Mouse (Mus musculus) stomach, embryonic 16.5 days (tissue): ENCODE results near the gene Tulp4. TPM values are rescaled to one million over a fixed set of nuclear protein-coding genes. Genes with fewer than 3 reads are reported as not detected.

ENCODE experiments used
- ATAC-seq: fragments of 200-750 bp; cut with Nextera tagmentation; 2 replicates; pipeline ENCODE4 v1.8.0; 2017; ENCODE audit warnings: moderate number of reproducible peaks, moderate TSS enrichment; ENCODE audit not compliant: insufficient read depth, low FRiP score
- H3K27ac ChIP-seq: fragments of 300-500 bp; sonication (generic); 2 replicates; pipeline ENCODE4 v1.5.1; 2014; ENCODE audit warnings: low read length
- H3K27me3 ChIP-seq: fragments of 300-500 bp; sonication (generic); 2 replicates; pipeline ENCODE4 v1.6.1; 2014; ENCODE audit warnings: low read length, control low read depth, mixed read lengths; ENCODE audit not compliant: control insufficient read depth, insufficient read depth
- H3K36me3 ChIP-seq: fragments of 300-500 bp; sonication (generic); 2 replicates; pipeline ENCODE4 v1.6.1; 2014; ENCODE audit warnings: low read length; ENCODE audit not compliant: control insufficient read depth, insufficient read depth
- H3K4me1 ChIP-seq: fragments of 300-500 bp; sonication (generic); 2 replicates; pipeline ENCODE4 v1.6.1; 2014; ENCODE audit warnings: low read length, control low read depth, mixed read lengths; ENCODE audit not compliant: control insufficient read depth, insufficient read depth
- H3K4me2 ChIP-seq: fragments of 300-500 bp; sonication (generic); 2 replicates; pipeline ENCODE4 v1.6.1; 2014; ENCODE audit warnings: low read depth, low read length, mixed read lengths
- H3K4me3 ChIP-seq: fragments of 300-500 bp; sonication (generic); replicated peaks from 2 replicates; pipeline ENCODE4 v1.5.1; 2014; ENCODE audit warnings: mild to moderate bottlenecking, low read length
- H3K9ac ChIP-seq: fragments of 300-500 bp; sonication (generic); 2 replicates; pipeline ENCODE4 v1.6.1; 2014; ENCODE audit warnings: low read length
- H3K9me3 ChIP-seq: fragments of 300-500 bp; sonication (generic); replicated peaks from 2 replicates; pipeline ENCODE4 v1.6.1; 2016; ENCODE audit warnings: low read length, control low read depth; ENCODE audit not compliant: control insufficient read depth
- WGBS: fragments of 180-500 bp; shearing (Covaris S2); extraction: QIAGEN DNeasy Blood & Tissue Kit; methylation state at CpG from one replicate; pipeline ENCODE4 v1.1.7; 2014; 5-methylcytosine and 5-hydroxymethylcytosine counted together
- polyA plus RNA-seq: library from polyadenylated mRNA; unstranded; fragments of >200 nt; fragmentation: Nextera tagmentation; extraction: Ambion mirVana; gene quantifications from 2 replicates; pipeline ENCODE4 v1.2.1, GENCODE M21; 2015

The Tulp4 gene
- 54.4 and 75.3 TPM in 2 replicates for polyA plus RNA-seq

DNA sequence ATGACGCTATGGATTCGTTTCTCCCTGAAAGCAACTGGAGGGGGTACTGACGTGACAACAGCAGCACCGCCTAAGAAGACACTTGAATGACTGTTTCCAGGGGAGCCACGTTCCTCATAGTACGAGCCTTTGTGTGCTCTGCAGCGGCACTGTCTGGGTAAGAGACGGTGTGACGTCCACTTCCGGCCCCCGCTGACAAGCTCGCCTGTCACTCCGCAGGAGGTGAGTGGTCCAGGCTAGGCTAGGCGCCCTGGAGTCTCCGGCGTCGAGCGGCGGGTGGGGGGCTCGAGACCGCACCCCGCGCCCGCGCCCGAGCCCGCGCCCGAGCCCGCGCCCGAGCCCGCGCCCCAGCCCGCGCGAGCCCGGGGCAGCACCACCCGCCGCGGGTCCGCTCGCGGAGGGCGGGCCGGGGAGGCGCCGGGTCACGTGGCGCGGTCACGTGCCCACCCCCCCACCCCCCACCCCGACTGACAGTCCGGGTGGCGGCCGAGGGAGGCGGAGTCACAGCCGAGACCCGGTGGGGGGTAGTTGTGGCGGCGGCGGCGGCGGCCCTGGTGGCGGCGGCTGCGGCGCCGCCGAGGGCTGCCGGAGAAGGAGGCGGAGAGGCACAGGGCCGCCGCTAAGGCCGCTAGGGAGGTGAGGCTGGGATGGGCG is at the start of gene Tulp4:
Tulp4 (plus strand) TSS at position 77 of the 654 bp plus-strand sequence.
- H3K9ac ChIP-seq, result peak within 1 kb of the TSS; percentile 98
- peak within 1 kb of the TSS; percentile 66 for H3K4me2 ChIP-seq
- WGBS, result under 1% methylated on average over 44 of the region's 76 CpGs
- H3K4me1 ChIP-seq, result peaks cover 13% of the 10 kb centered on the region
- no peaks in the 10 kb centered on the region for H3K27me3 ChIP-seq
- peak within 1 kb of the TSS; percentile 95 for H3K4me3 ChIP-seq
- H3K27ac ChIP-seq, result peak within 1 kb of the TSS; percentile 95
- ATAC-seq, result peak; percentile 96
- H3K9me3 ChIP-seq, result no peaks in the 10 kb centered on the region
- no peaks in the 10 kb centered on the region for H3K36me3 ChIP-seq

DNA sequence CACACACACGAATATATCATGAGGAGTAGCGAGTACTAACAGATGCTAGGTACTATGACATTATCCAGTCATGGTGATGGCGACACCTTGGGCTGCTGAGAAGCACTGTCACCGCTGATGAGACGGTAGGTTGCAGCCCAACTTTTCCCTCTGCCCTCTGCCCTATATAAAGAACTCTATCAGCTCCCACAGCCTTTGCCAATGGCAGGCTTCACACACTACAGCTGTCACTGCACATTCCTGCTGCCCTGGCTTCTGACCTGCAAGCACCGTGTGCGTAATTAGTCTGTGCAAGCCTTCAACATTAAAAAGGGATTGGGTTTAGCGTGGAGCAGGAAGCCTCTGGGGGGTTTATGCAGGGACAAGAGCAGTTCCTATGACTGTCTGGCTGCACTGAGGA is 43.4 kb upstream of the Tulp4 start:
- H3K9ac ChIP-seq, result no peak overlapping the region
- peaks cover 12% of the 10 kb centered on the region; the same call in 1 of the 2 replicates for H3K36me3 ChIP-seq
- H3K4me2 ChIP-seq, result no peak overlapping the region
- H3K9me3 ChIP-seq, result no peaks in the 10 kb centered on the region
- 80% methylated on average over 8 of the region's 8 CpGs for WGBS
- H3K27ac ChIP-seq, result no peak overlapping the region
- no peak overlapping the region for H3K4me3 ChIP-seq
- ATAC-seq, result no peak
- H3K4me1 ChIP-seq, result no peaks in the 10 kb centered on the region
- H3K27me3 ChIP-seq, result no peaks in the 10 kb centered on the region

DNA sequence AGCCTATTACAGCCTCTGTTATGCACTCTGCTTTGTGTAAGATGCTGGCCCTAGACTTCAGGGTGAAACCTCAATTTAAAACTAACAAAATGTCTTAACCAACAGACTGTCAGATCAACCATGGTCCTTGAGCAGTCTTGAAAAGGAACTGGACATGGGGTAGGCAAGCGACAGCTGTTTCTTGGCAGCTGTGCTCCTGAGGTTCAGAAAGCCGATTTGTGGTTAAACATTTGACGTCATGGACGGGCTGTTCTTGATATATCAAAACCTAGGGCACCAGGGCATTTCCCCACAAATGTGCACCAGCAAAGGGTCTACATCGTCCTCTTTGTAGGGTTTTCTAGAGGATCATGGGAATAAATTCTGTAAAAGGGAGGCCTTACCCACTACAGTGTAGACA is 42.7 kb upstream of the Tulp4 start:
- ATAC-seq, result no peak
- WGBS, result 82% methylated on average over 5 of the region's 5 CpGs
- Histone ChIP-seq H3K36me3 (peaks cover 12% of the 10 kb centered on the region; the same call in 1 of the 2 replicates), H3K9me3 (no peaks in the 10 kb centered on the region), H3K9ac (no peak overlapping the region), H3K4me2 (no peak overlapping the region), H3K4me3 (no peak overlapping the region), H3K27ac (no peak overlapping the region), H3K27me3 (no peaks in the 10 kb centered on the region), H3K4me1 (no peaks in the 10 kb centered on the region)

DNA sequence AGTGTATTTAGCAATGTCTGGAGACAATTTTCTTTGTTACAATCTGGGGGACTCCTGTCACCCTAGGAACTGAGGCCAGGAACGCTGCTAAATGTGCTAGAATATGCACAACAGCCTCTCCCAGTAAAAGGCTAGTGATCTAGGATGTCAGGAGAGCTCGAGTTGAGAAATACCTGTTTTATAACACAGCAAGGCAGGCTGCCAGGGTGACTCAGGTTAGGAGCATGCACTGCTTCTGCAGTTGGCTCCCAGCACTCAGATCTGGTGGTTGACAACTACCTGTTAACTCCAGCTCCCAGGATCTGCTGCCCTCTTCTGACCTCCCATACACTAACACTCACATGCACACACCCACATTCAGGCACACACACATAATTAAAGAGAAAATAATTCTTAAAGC is 40.2 kb upstream of the Tulp4 start:
- Histone ChIP-seq H3K9me3 (no peaks in the 10 kb centered on the region), H3K4me1 (no peaks in the 10 kb centered on the region), H3K4me3 (no peak overlapping the region), H3K27me3 (no peaks in the 10 kb centered on the region), H3K9ac (no peak overlapping the region), H3K4me2 (no peak overlapping the region), H3K27ac (no peak overlapping the region), H3K36me3 (peaks cover 12% of the 10 kb centered on the region; the same call in 1 of the 2 replicates)
- 87% methylated on average over 2 of the region's 2 CpGs for WGBS
- ATAC-seq, result no peak

DNA sequence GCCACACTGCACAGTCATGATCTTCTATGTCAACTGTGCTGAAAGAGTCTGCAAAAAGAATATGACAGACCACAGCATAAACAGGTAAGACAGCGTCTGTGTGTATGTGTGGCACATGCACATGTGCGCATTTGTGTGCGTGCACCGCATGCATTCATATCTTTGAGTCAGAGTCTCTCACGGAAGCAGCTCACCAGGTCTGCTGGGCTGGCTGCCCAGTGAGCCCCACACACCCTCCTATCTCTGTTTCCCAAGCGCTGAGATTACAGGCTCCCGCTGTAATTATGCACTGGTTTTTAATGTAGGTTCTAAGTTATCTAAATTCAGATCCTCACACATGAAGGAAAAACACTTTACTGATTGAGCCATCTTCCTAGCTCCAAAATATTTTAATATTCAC is 38.6 kb upstream of the Tulp4 start:
- Histone ChIP-seq H3K9ac (no peak overlapping the region), H3K27me3 (no peaks in the 10 kb centered on the region), H3K4me3 (no peak overlapping the region), H3K9me3 (no peaks in the 10 kb centered on the region), H3K4me2 (no peak overlapping the region), H3K27ac (no peak overlapping the region), H3K4me1 (no peaks in the 10 kb centered on the region), H3K36me3 (peaks cover 12% of the 10 kb centered on the region; the same call in 1 of the 2 replicates)
- WGBS, result 94% methylated on average over 7 of the region's 7 CpGs
- no peak for ATAC-seq

DNA sequence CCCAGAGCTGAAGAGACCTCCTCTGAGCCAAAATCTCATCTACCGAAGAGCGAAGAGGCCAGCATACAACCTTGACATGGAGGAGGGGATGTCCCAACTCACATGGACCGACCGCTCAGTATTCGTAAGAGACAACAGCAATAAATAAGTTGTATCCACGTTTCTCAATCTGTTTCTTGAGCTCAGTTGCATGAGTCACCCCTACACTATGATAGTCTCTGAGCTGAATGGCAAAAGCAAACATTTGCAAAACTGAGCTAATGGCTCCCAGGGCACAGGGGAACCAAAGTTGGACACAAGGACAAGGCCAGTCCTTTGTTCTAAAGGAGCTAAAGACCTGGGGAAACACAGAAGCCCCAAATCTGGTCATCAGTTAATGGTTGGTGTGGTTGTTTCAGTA is 36.4 kb upstream of the Tulp4 start:
- H3K9me3 ChIP-seq, result no peaks in the 10 kb centered on the region
- no peak overlapping the region for H3K4me3 ChIP-seq
- ATAC-seq, result no peak
- H3K27me3 ChIP-seq, result no peaks in the 10 kb centered on the region
- H3K36me3 ChIP-seq, result peaks cover 12% of the 10 kb centered on the region; the same call in 1 of the 2 replicates
- no peak overlapping the region for H3K27ac ChIP-seq
- no peak overlapping the region for H3K4me2 ChIP-seq
- H3K4me1 ChIP-seq, result no peaks in the 10 kb centered on the region
- 87% methylated on average over 6 of the region's 6 CpGs for WGBS
- H3K9ac ChIP-seq, result no peak overlapping the region

DNA sequence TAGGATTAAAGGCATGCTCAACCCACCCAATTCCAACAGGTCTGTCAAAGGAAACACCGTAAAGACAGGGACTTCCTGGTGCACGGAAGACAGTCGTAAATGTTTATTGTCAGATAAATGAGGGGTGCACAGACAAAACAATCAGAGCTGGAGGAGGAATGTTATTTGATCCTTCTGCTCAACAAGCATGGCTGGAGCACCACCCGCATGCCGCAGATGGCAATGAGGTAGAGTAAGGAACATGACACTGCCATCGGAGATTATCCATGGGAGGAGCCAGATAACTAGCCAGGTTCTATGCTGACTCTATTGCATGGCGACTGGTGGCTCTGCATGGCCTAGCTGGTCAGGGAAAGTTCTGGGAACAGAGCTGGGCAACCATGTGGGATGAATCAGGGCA is 32.8 kb upstream of the Tulp4 start:
- no peak overlapping the region for H3K4me2 ChIP-seq
- no peaks in the 10 kb centered on the region for H3K4me1 ChIP-seq
- no peaks in the 10 kb centered on the region for H3K27me3 ChIP-seq
- H3K36me3 ChIP-seq, result no peaks in the 10 kb centered on the region; the same call in 1 of the 2 replicates
- H3K27ac ChIP-seq, result no peak overlapping the region
- H3K9me3 ChIP-seq, result no peaks in the 10 kb centered on the region
- H3K4me3 ChIP-seq, result no peak overlapping the region
- 77% methylated on average over 7 of the region's 7 CpGs for WGBS
- ATAC-seq, result no peak
- no peak overlapping the region for H3K9ac ChIP-seq

DNA sequence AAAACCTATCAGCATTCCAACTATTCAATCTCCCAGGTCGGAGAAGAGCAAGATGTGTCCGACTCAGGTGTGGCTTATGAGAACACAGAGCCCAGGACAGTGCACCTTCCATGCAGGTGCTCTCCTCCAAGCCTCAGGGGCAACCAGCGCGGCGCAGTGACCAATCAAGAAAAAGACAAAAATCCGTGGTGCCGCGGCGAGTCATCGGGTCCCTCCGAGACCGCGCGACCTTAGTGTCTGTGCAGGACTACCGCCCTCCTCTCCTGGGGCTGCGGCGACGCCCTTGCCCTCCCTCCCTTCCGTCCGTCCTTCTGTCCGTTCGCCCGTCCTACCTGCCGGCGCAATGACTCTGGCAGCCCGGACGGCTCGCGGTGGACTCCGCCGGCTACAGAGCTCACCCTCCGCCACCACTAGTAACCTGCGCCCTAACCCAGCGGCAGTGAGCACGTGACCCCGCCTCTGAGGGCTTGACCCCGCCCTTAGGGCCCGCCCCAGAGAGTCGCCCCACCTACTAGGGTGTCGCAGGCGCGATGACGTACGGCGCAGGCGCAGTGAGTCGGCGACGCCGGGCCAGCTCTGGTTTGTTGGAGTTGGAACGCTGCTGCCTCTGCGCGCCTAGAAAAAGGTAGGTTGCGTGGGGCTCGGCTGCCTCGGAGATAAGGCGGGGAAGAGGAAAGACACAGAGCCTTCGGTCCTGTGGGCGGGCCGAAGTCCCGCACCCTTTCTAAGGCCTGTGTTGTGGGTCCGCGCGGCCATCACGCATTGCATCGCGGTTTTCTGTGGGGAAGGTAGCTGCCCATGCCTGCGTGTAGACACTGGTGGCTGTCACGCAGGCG is 26.7 kb upstream of the Tulp4 start, which contains the start of the genes Serac1 and Gtf2h5:
Serac1 (minus strand) TSS at position 455 of the 836 bp plus-strand sequence.
Gtf2h5 (plus strand) TSS at position 500 of the 836 bp plus-strand sequence.
- H3K36me3 ChIP-seq, result peaks cover 4% of the 10 kb centered on the region; the same call in 1 of the 2 replicates
- WGBS, result under 1% methylated on average over 70 of the region's 70 CpGs
- H3K27ac ChIP-seq, result peak within 1 kb of the TSS; percentile 87
- H3K4me1 ChIP-seq, result peaks cover 8% of the 10 kb centered on the region; the same call in 1 of the 2 replicates
- ATAC-seq, result peak; percentile 99
- H3K9ac ChIP-seq, result peak within 1 kb of the TSS; percentile 91
- no peaks in the 10 kb centered on the region for H3K9me3 ChIP-seq
- peak within 1 kb of the TSS; percentile 91 for H3K4me3 ChIP-seq
- no peaks in the 10 kb centered on the region for H3K27me3 ChIP-seq
- H3K4me2 ChIP-seq, result peak within 1 kb of the TSS; percentile 91
